Mouse (Mus musculus): ENCODE data around the gene Vangl1. TPM values are rescaled to one million over a fixed set of nuclear protein-coding genes. Genes with fewer than 3 reads are reported as not detected.

The Vangl1 gene
- polyA plus RNA-seq, 2 experiments: 62.2 to 62.8 TPM

GRCm38 (mm10) chr3:102135389-102136113, 68.9 kb downstream of the Vangl1 start:
- H3K9me3 ChIP-seq (ENCODE audit: control insufficient read depth, low read length): no peaks in the 10 kb centered on the region
- no peak overlapping the region for H3K9ac ChIP-seq (replicated peaks)
- no peaks in the 10 kb centered on the region for H3K27me3 ChIP-seq (ENCODE audit: control insufficient read depth, insufficient read depth, low read length)
- H3K4me2 ChIP-seq (ENCODE audit: low read depth): no peak overlapping the region
- WGBS (ENCODE audit: insufficient replicate concordance): 26% methylated on average over 10 of the region's 10 CpGs
- no peak for DNase-seq (ENCODE audit: low read depth in 3 of 3, low spot score in 3 of 3)
- no peak for ATAC-seq (ENCODE audit: insufficient read depth)
- H3K27ac ChIP-seq: no peak overlapping the region
- no peaks in the 10 kb centered on the region for H3K36me3 ChIP-seq (replicated peaks; ENCODE audit: control insufficient read depth, insufficient read depth, low read depth)
- peaks cover 3% of the 10 kb centered on the region in 2 experiments; a peak in 2 of 4 replicates for H3K4me1 ChIP-seq (replicated peaks; ENCODE audit: control insufficient read depth in 2 of 2, insufficient read depth in 2 of 2, low read length in 1 of 2)
- H3K4me3 ChIP-seq (ENCODE audit: insufficient read depth in 1 of 2, low read depth in 2 of 2, low read length in 2 of 2): no peak overlapping the region
- TF ChIP-seq CTCF (IDR thresholded peaks at IDR 0.05; ENCODE audit: low read depth): no peak
- TF ChIP-seq EP300 (IDR thresholded peaks at IDR 0.05; ENCODE audit: low read depth): no peak

GRCm38 (mm10) chr3:102131627-102132324, 72.7 kb downstream of the Vangl1 start:
- H3K27me3 ChIP-seq (ENCODE audit: control insufficient read depth, insufficient read depth, low read length): no peaks in the 10 kb centered on the region
- peaks cover 5 to 12% of the 10 kb centered on the region in 2 experiments; a peak in 2 of 4 replicates for H3K4me1 ChIP-seq (replicated peaks; ENCODE audit: control insufficient read depth in 2 of 2, insufficient read depth in 2 of 2, low read length in 1 of 2)
- no peak overlapping the region for H3K9ac ChIP-seq (replicated peaks)
- ATAC-seq (ENCODE audit: insufficient read depth): no peak
- H3K36me3 ChIP-seq (replicated peaks; ENCODE audit: control insufficient read depth, insufficient read depth, low read depth): no peaks in the 10 kb centered on the region
- no peak overlapping the region for H3K4me2 ChIP-seq (ENCODE audit: low read depth)
- H3K4me3 ChIP-seq (ENCODE audit: insufficient read depth in 1 of 2, low read depth in 2 of 2, low read length in 2 of 2): no peak overlapping the region
- TF ChIP-seq EP300 (IDR thresholded peaks at IDR 0.05; ENCODE audit: low read depth): no peak
- no peak for TF ChIP-seq CTCF (IDR thresholded peaks at IDR 0.05; ENCODE audit: low read depth)
- 79% methylated on average over 9 of the region's 9 CpGs for WGBS (ENCODE audit: insufficient replicate concordance)
- H3K27ac ChIP-seq: no peak overlapping the region
- DNase-seq (ENCODE audit: low read depth in 3 of 3, low spot score in 3 of 3): no peak
- H3K9me3 ChIP-seq (ENCODE audit: control insufficient read depth, low read length): no peaks in the 10 kb centered on the region

- Histone ChIP-seq H3K27ac (no peak overlapping the region), H3K9me3 (ENCODE audit: control insufficient read depth, low read length) (no peaks in the 10 kb centered on the region), H3K36me3 (replicated peaks; ENCODE audit: control insufficient read depth, insufficient read depth, low read depth) (no peaks in the 10 kb centered on the region), H3K9ac (replicated peaks) (no peak overlapping the region), H3K4me3 (ENCODE audit: insufficient read depth in 1 of 2, low read depth in 2 of 2, low read length in 2 of 2) (no peak overlapping the region), H3K4me1 (replicated peaks; ENCODE audit: control insufficient read depth in 2 of 2, insufficient read depth in 2 of 2, low read length in 1 of 2) (peaks cover 5 to 13% of the 10 kb centered on the region in 2 experiments; a peak in 2 of 4 replicates), H3K27me3 (ENCODE audit: control insufficient read depth, insufficient read depth, low read length) (no peaks in the 10 kb centered on the region), H3K4me2 (ENCODE audit: low read depth) (no peak overlapping the region)
- DNase-seq (ENCODE audit: low read depth in 3 of 3, low spot score in 3 of 3) (no peak), ATAC-seq (ENCODE audit: insufficient read depth) (peak; percentile 43; the same call in 1 of the 2 replicates)
- TF ChIP-seq CTCF (IDR thresholded peaks at IDR 0.05; ENCODE audit: low read depth) (peak; percentile 71), EP300 (IDR thresholded peaks at IDR 0.05; ENCODE audit: low read depth) (no peak)
- WGBS (ENCODE audit: insufficient replicate concordance): 57% methylated on average over 6 of the region's 6 CpGs
Measured at GRCm38 (mm10) chr3:102130478-102130877, 74.0 kb downstream of the Vangl1 start.

DNA sequence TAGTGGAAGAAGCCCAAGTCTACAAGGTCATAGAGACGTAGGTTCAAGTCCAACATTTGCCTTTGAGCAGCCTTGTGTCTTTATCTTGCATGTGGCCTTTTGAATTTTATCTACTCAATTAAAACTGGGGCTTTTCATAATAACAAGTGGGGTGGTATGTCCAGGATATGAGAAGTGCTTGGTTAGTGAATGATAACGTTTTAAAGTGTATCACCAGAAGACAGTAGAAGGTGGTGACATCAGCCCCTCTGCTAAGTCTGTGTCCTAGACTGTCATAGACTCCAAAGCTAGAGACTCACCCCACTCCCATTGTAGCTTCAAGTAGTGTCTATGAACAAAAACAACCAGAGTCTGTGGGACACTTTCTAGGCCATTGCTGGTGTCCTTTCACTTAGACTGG, 76.3 kb downstream of the Vangl1 start:
- DNase-seq (ENCODE audit: low read depth in 3 of 3, low spot score in 3 of 3): no peak
- Histone ChIP-seq H3K27me3 (ENCODE audit: control insufficient read depth, insufficient read depth, low read length) (no peaks in the 10 kb centered on the region), H3K4me1 (replicated peaks; ENCODE audit: control insufficient read depth in 2 of 2, insufficient read depth in 2 of 2, low read length in 1 of 2) (peaks cover 5 to 13% of the 10 kb centered on the region in 2 experiments; a peak in 2 of 4 replicates), H3K4me3 (ENCODE audit: insufficient read depth in 1 of 2, low read depth in 2 of 2, low read length in 2 of 2) (no peak overlapping the region), H3K36me3 (replicated peaks; ENCODE audit: control insufficient read depth, insufficient read depth, low read depth) (no peaks in the 10 kb centered on the region), H3K4me2 (ENCODE audit: low read depth) (no peak overlapping the region), H3K27ac (no peak overlapping the region), H3K9ac (replicated peaks) (no peak overlapping the region), H3K9me3 (ENCODE audit: control insufficient read depth, low read length) (no peaks in the 10 kb centered on the region)
- TF ChIP-seq EP300 (IDR thresholded peaks at IDR 0.05; ENCODE audit: low read depth) (peak; percentile 51), CTCF (IDR thresholded peaks at IDR 0.05; ENCODE audit: low read depth) (no peak)
- peak; percentile 65; the same call in 1 of the 2 replicates for ATAC-seq (ENCODE audit: insufficient read depth)
- 29% methylated on average over 2 of the region's 2 CpGs for WGBS (ENCODE audit: insufficient replicate concordance)

DNA sequence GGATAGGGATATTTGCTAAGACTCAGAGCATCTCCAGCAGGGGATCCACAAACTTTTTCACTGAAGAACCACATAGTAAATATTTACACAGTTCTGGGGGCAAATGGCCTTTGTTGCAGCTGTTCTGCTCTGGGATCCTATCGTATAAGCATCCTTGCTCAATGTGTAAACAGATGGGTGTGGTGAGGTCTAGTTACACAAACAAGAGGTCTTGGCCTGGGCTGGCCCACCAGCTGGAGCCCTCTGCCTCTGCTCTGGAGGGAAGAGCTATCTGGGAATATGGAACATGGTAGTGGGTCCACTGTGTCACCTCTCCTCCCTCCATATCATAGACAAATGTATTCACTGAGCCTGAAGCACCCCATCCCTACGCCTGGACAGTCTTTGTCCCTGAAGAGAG, 77.4 kb downstream of the Vangl1 start:
- Histone ChIP-seq H3K27me3 (ENCODE audit: control insufficient read depth, insufficient read depth, low read length) (no peaks in the 10 kb centered on the region), H3K36me3 (replicated peaks; ENCODE audit: control insufficient read depth, insufficient read depth, low read depth) (no peaks in the 10 kb centered on the region), H3K4me2 (ENCODE audit: low read depth) (no peak overlapping the region), H3K9me3 (ENCODE audit: control insufficient read depth, low read length) (no peaks in the 10 kb centered on the region), H3K9ac (replicated peaks) (no peak overlapping the region), H3K4me3 (ENCODE audit: insufficient read depth in 1 of 2, low read depth in 2 of 2, low read length in 2 of 2) (no peak overlapping the region), H3K4me1 (replicated peaks; ENCODE audit: control insufficient read depth in 2 of 2, insufficient read depth in 2 of 2, low read length in 1 of 2) (peaks cover 5 to 13% of the 10 kb centered on the region in 2 experiments; a peak in 2 of 4 replicates), H3K27ac (no peak overlapping the region)
- DNase-seq (ENCODE audit: low read depth in 3 of 3, low spot score in 3 of 3) (no peak), ATAC-seq (ENCODE audit: insufficient read depth) (no peak)
- TF ChIP-seq EP300 (IDR thresholded peaks at IDR 0.05; ENCODE audit: low read depth) (no peak), CTCF (IDR thresholded peaks at IDR 0.05; ENCODE audit: low read depth) (no peak)
- 85% methylated on average over 2 of the region's 2 CpGs for WGBS (ENCODE audit: insufficient replicate concordance)

Data from liver, embryonic 14.5 days (tissue).